12 mouse cellular contexts compared by ENCODE assay signal in the genomic region with DNA sequence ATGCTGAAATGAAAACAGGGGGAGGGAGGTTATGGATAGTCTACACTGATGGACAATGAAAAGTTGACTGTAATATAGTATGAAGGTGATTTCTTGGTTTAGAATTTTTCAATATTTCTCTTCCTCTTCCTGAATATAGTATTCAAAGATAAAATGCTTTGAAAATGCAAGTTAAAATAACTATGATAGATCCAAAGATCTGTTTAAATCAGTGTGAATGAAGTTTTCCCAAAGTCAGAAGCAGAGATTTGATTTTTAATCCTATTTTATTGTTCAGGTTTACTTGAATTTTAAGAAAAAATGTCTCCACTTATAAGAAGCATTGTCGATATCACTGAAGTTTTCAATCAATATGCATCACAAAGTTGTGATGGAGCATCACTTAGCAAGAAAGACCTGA. TPM values are rescaled to one million over a fixed set of nuclear protein-coding genes. Genes with fewer than 3 reads are reported as not detected.
DNase-seq lines count a peak whose midpoint lies in the region; ATAC-seq and TF ChIP-seq lines count a peak whose summit lies in the region.
"Had no signal": no experiment of that assay in that cellular context is flagged by ENCODE, and none has a peak within 500 bp of the region (broad histone marks: within the 10 kb centered on the region; RNA-seq: fewer than 3 reads in every experiment).

A gene (plus strand): TSS at position 301 of the 400 bp plus-strand sequence.

- peak within 1 kb of the TSS; percentile 93; the same call in 1 of the 2 replicates for H3K4me2 ChIP-seq in kidney, embryonic 14.5 days (replicated peaks; ENCODE audit: low read depth, low read length)
- H3K4me2 ChIP-seq in embryonic facial prominence, embryonic 13.5 days: peak within 1 kb of the TSS; percentile 92
- peak within 1 kb of the TSS; percentile 99 for H3K4me2 ChIP-seq in hindbrain, embryonic 15.5 days
- peak within 1 kb of the TSS; percentile 94 for H3K4me2 ChIP-seq in midbrain, embryonic 14.5 days (ENCODE audit: low read length)

- 86% methylated on average over 1 of the region's 1 CpGs for WGBS in kidney, embryonic 14.5 days
- 96% methylated on average over 1 of the region's 1 CpGs for WGBS in kidney, adult 2 months
- WGBS in embryonic facial prominence, embryonic 13.5 days: 90% methylated on average over 1 of the region's 1 CpGs
- 91% methylated on average over 1 of the region's 1 CpGs for WGBS in hindbrain, embryonic 15.5 days
- 85% methylated on average over 1 of the region's 1 CpGs for WGBS in midbrain, embryonic 14.5 days

- peaks cover 40% of the 10 kb centered on the region for H3K27me3 ChIP-seq in kidney, embryonic 14.5 days (ENCODE audit: control insufficient read depth, insufficient read depth, low read length)
- no peaks in the 10 kb centered on the region for H3K27me3 ChIP-seq in kidney, adult 2 months (replicated peaks; ENCODE audit: control insufficient read depth, insufficient read depth, low read length)
- H3K27me3 ChIP-seq in embryonic facial prominence, embryonic 13.5 days: peaks cover 65% of the 10 kb centered on the region
- peaks cover 21% of the 10 kb centered on the region for H3K27me3 ChIP-seq in hindbrain, embryonic 15.5 days
- peaks cover 31% of the 10 kb centered on the region for H3K27me3 ChIP-seq in midbrain, embryonic 14.5 days (ENCODE audit: control insufficient read depth, insufficient read depth, low read length)

- no peak for DNase-seq in kidney, adult 2 months
- DNase-seq in midbrain, embryonic 14.5 days: no peak
- no peak for DNase-seq in cerebellum, postnatal 25 days
- no peak for DNase-seq in cerebellum, adult 11-12 months
- no peak for DNase-seq in left cerebral cortex, adult 11 months (ENCODE audit: low spot score)
- DNase-seq: kidney, postnatal 4 days; thymus, postnatal 4 days had no signal

- H3K36me3 ChIP-seq in kidney, embryonic 14.5 days (ENCODE audit: control insufficient read depth, insufficient read depth, low read length): no peaks in the 10 kb centered on the region
- H3K36me3 ChIP-seq in kidney, adult 2 months (ENCODE audit: control insufficient read depth, insufficient read depth, low read length): no peaks in the 10 kb centered on the region
- no peaks in the 10 kb centered on the region for H3K36me3 ChIP-seq in embryonic facial prominence, embryonic 13.5 days
- no peaks in the 10 kb centered on the region for H3K36me3 ChIP-seq in hindbrain, embryonic 15.5 days
- no peaks in the 10 kb centered on the region for H3K36me3 ChIP-seq in midbrain, embryonic 14.5 days (ENCODE audit: control insufficient read depth, insufficient read depth, low read length)

- ATAC-seq in kidney, embryonic 14.5 days (ENCODE audit: low FRiP score, low TSS enrichment): no peak
- ATAC-seq in embryonic facial prominence, embryonic 13.5 days (ENCODE audit: insufficient number of reproducible peaks, insufficient read depth, low FRiP score, low TSS enrichment, low read depth): no peak
- ATAC-seq in hindbrain, embryonic 15.5 days (ENCODE audit: low FRiP score, low read depth): no peak
- no peak for ATAC-seq in midbrain, embryonic 14.5 days (ENCODE audit: low FRiP score, low TSS enrichment)
- ATAC-seq: CD4-positive, CD25-positive, alpha-beta regulatory T cell, adult 4 months had no signal

- no peak for TF ChIP-seq CTCF in kidney, adult 2 months (conservative IDR thresholded peaks at IDR 0.05; ENCODE audit: insufficient read depth, insufficient read length, low read depth, low read length)

- no peaks in the 10 kb centered on the region for H3K9me3 ChIP-seq in kidney, embryonic 14.5 days (ENCODE audit: control insufficient read depth, low read length)
- no peaks in the 10 kb centered on the region for H3K9me3 ChIP-seq in embryonic facial prominence, embryonic 13.5 days
- no peaks in the 10 kb centered on the region for H3K9me3 ChIP-seq in hindbrain, embryonic 15.5 days
- H3K9me3 ChIP-seq in midbrain, embryonic 14.5 days (ENCODE audit: control insufficient read depth, low read length): no peaks in the 10 kb centered on the region

- H3K4me3 ChIP-seq in kidney, embryonic 14.5 days (ENCODE audit: low read length): peak within 1 kb of the TSS; percentile 57; the same call in 1 of the 2 replicates
- H3K4me3 ChIP-seq in kidney, adult 2 months (ENCODE audit: insufficient read depth, low read depth, low read length): no peak within 1 kb of the TSS
- H3K4me3 ChIP-seq in embryonic facial prominence, embryonic 13.5 days: peak within 1 kb of the TSS; percentile 58
- peak within 1 kb of the TSS; percentile 52 for H3K4me3 ChIP-seq in hindbrain, embryonic 15.5 days
- peak within 1 kb of the TSS; percentile 63; the same call in 1 of the 2 replicates for H3K4me3 ChIP-seq in midbrain, embryonic 14.5 days (replicated peaks; ENCODE audit: low read depth, low read length)

- no peak within 1 kb of the TSS for H3K9ac ChIP-seq in kidney, embryonic 14.5 days (ENCODE audit: low read depth, low read length)
- no peak within 1 kb of the TSS for H3K9ac ChIP-seq in embryonic facial prominence, embryonic 13.5 days
- peak within 1 kb of the TSS; percentile 55; the same call in 1 of the 2 replicates for H3K9ac ChIP-seq in hindbrain, embryonic 15.5 days
- H3K9ac ChIP-seq in midbrain, embryonic 14.5 days (replicated peaks; ENCODE audit: low read length): no peak within 1 kb of the TSS

- H3K4me1 ChIP-seq in kidney, embryonic 14.5 days (ENCODE audit: control insufficient read depth, insufficient read depth, low read length): 0 out of 2 replicates have a peak, but pooled peaks cover 5% of the 10 kb centered on the region
- peaks cover 6% of the 10 kb centered on the region; the same call in 1 of the 2 replicates for H3K4me1 ChIP-seq in kidney, adult 2 months (ENCODE audit: control insufficient read depth, insufficient read depth, low read length)
- peaks cover 23% of the 10 kb centered on the region for H3K4me1 ChIP-seq in embryonic facial prominence, embryonic 13.5 days
- H3K4me1 ChIP-seq in hindbrain, embryonic 15.5 days (replicated peaks): peaks cover 28% of the 10 kb centered on the region
- H3K4me1 ChIP-seq in midbrain, embryonic 14.5 days (ENCODE audit: control insufficient read depth, insufficient read depth, low read length): no peaks in the 10 kb centered on the region

- H3K27ac ChIP-seq in kidney, embryonic 14.5 days (ENCODE audit: low read depth, low read length): no peak within 1 kb of the TSS
- no peak within 1 kb of the TSS for H3K27ac ChIP-seq in kidney, adult 2 months (ENCODE audit: insufficient read depth, low read depth, low read length)
- no peak within 1 kb of the TSS for H3K27ac ChIP-seq in embryonic facial prominence, embryonic 13.5 days
- no peak within 1 kb of the TSS for H3K27ac ChIP-seq in hindbrain, embryonic 15.5 days (replicated peaks)
- no peak within 1 kb of the TSS for H3K27ac ChIP-seq in midbrain, embryonic 14.5 days (replicated peaks; ENCODE audit: low read depth, low read length)

- no peak for TF ChIP-seq POLR2A in kidney, adult 2 months (IDR thresholded peaks at IDR 0.05; ENCODE audit: low read depth, low read length)

RNA-seq across cellular contexts. Expression of the gene that starts here (rescaled TPM):
- polyA plus RNA-seq in kidney, embryonic 14.5 days (2014; fragmentation: Nextera tagmentation; extraction: Ambion mirVana): 1.5 and 3.0 TPM in 2 replicates
- polyA plus RNA-seq in kidney, adult 2 months (2012; rRNA removed): 0.83 and 1.5 TPM in 2 replicates
- 0.88 and 1.0 TPM in 2 replicates for polyA plus RNA-seq in embryonic facial prominence, embryonic 13.5 days (2015; fragmentation: Nextera tagmentation; extraction: Ambion mirVana)
- 1.2 TPM in 2 replicates for polyA plus RNA-seq in hindbrain, embryonic 15.5 days (2015; fragmentation: Nextera tagmentation; extraction: Ambion mirVana)
- polyA plus RNA-seq in midbrain, embryonic 14.5 days (2014; fragmentation: Nextera tagmentation; extraction: Ambion mirVana): 0.69 and 1.2 TPM in 2 replicates
- polyA plus RNA-seq: CD4-positive, CD25-positive, alpha-beta regulatory T cell, adult 4 months; small intestine, adult 2 months had no signal
